Mouse (Mus musculus) CH12.LX (cell line): ENCODE measurements around the gene Rem2. TPM values are rescaled to one million over a fixed set of nuclear protein-coding genes. Genes with fewer than 3 reads are reported as not detected.
A peak's percentile ranks its signal among the peaks of the same experiment; 100 is the strongest.

Source experiments
- DNase-seq: peaks from one replicate; pipeline ENCODE4 v3.0.0-alpha.2; 2013; ENCODE audit errors: extremely low read depth
- H3K27ac ChIP-seq: 2 replicates; pipeline ENCODE4 v1.5.1; 2012; ENCODE audit warnings: low read depth, mild to moderate bottlenecking, control low read depth, moderate library complexity; ENCODE audit not compliant: insufficient read depth
- H3K27me3 ChIP-seq: replicated peaks from 2 replicates; pipeline ENCODE3; 2012; ENCODE audit warnings: inconsistent platforms
- H3K36me3 ChIP-seq, 2 experiments: replicated peaks in 1 of 2; 2 replicates each; pipeline versions ENCODE3 to v1.6.1; 2012; ENCODE audit warnings: inconsistent platforms in 1 of 2, low read length in 1 of 2, mild to moderate bottlenecking in 1 of 2, mixed read lengths in 1 of 2, moderate library complexity in 1 of 2; ENCODE audit not compliant: control insufficient read depth in 1 of 2, insufficient read depth in 1 of 2
- H3K4me1 ChIP-seq, 2 experiments: 2 replicates each; pipeline ENCODE4 v1.6.1; 2012; ENCODE audit warnings: inconsistent platforms in 1 of 2, moderate library complexity in 1 of 2; ENCODE audit not compliant: insufficient read depth in 2 of 2, control insufficient read depth in 1 of 2
- H3K4me2 ChIP-seq: 2 replicates; pipeline ENCODE4 v1.6.1; 2012; ENCODE audit warnings: low read depth, mild to moderate bottlenecking, control low read depth; ENCODE audit not compliant: poor library complexity, insufficient read depth, severe bottlenecking
- H3K4me3 ChIP-seq, 3 experiments: fragments of 150-350 bp in 1 of 3; sonication (generic) in 1 of 3; replicated peaks in 1 of 3; 2 replicates each; pipeline versions ENCODE3 to v1.5.1; 2011 to 2012; ENCODE audit warnings: low read depth in 2 of 3, low read length in 2 of 3, mild to moderate bottlenecking in 2 of 3, moderate library complexity in 2 of 3, control low read depth in 1 of 3, improper control_type of control experiment in 1 of 3, inconsistent platforms in 1 of 3, mixed read lengths in 1 of 3; ENCODE audit not compliant: poor library complexity in 1 of 3
- H3K79me2 ChIP-seq: replicated peaks from 2 replicates; pipeline ENCODE4 v1.6.1; 2012; ENCODE audit warnings: mild to moderate bottlenecking, moderate library complexity; ENCODE audit not compliant: control insufficient read depth, poor library complexity, insufficient read depth, severe bottlenecking; ENCODE audit errors: extremely low read depth
- H3K9ac ChIP-seq: 2 replicates; pipeline ENCODE4 v1.6.1; 2012; ENCODE audit warnings: low read depth, mild to moderate bottlenecking, control low read depth, moderate library complexity; ENCODE audit not compliant: insufficient read depth
- H3K9me3 ChIP-seq: replicated peaks from 2 replicates; pipeline ENCODE3; 2012; ENCODE audit warnings: low read length, inconsistent platforms, mixed read lengths
- CHD1 ChIP-seq: IDR thresholded peaks from 2 replicates; pipeline ENCODE4 v1.6.1; 2012; ENCODE audit warnings: low read depth, low read length, improper control_type of control experiment, inconsistent platforms
- CTCF ChIP-seq, 2 experiments: IDR thresholded peaks in 1 of 2; conservative IDR thresholded peaks in 1 of 2; 2 replicates each; pipeline ENCODE4 v1.5.1; 2011 to 2012; ENCODE audit warnings: low read depth in 2 of 2, low read length in 2 of 2, improper control_type of control experiment in 1 of 2, inconsistent platforms in 1 of 2, mild to moderate bottlenecking in 1 of 2, moderate library complexity in 1 of 2
- E2F4 ChIP-seq: IDR thresholded peaks from 2 replicates; pipeline ENCODE4 v1.6.1; 2011; ENCODE audit warnings: low read depth, low read length, improper control_type of control experiment; ENCODE audit not compliant: insufficient replicate concordance
- ELF1 ChIP-seq: IDR thresholded peaks from 2 replicates; pipeline ENCODE4 v1.6.1; 2014; ENCODE audit warnings: low read depth, mild to moderate bottlenecking, inconsistent platforms, low read length, improper control_type of control experiment
- JUND ChIP-seq: conservative IDR thresholded peaks from 2 replicates; pipeline ENCODE4 v1.6.1; 2011; ENCODE audit warnings: low read depth, low read length, improper control_type of control experiment
- MAFK ChIP-seq: IDR thresholded peaks from 2 replicates; pipeline ENCODE4 v1.6.1; 2011; ENCODE audit warnings: low read length, improper control_type of control experiment; ENCODE audit not compliant: insufficient replicate concordance
- MAX ChIP-seq: IDR thresholded peaks from 2 replicates; pipeline ENCODE4 v1.6.1; 2011; ENCODE audit warnings: low read length, improper control_type of control experiment
- MEF2A ChIP-seq: IDR thresholded peaks from 2 replicates; pipeline ENCODE4 v1.6.1; 2014; ENCODE audit warnings: low read depth, mild to moderate bottlenecking, inconsistent platforms, low read length, improper control_type of control experiment, borderline replicate concordance
- NRF1 ChIP-seq: IDR thresholded peaks from 2 replicates; pipeline ENCODE4 v1.6.1; 2014; ENCODE audit warnings: low read depth, mild to moderate bottlenecking, inconsistent platforms, low read length, improper control_type of control experiment, moderate library complexity
- POLR2A ChIP-seq: IDR thresholded peaks from 2 replicates; pipeline ENCODE4 v1.6.1; 2011; ENCODE audit warnings: low read depth, mild to moderate bottlenecking, improper control_type of control experiment, low read length
- POLR2AphosphoS2 ChIP-seq: IDR thresholded peaks from 2 replicates; pipeline ENCODE4 v1.6.1; 2011; ENCODE audit warnings: low read depth, low read length, improper control_type of control experiment
- RAD21 ChIP-seq: IDR thresholded peaks from 2 replicates; pipeline ENCODE4 v1.6.1; 2011; ENCODE audit warnings: low read depth, mild to moderate bottlenecking, low read length, improper control_type of control experiment, moderate library complexity
- RCOR1 ChIP-seq: conservative IDR thresholded peaks from 2 replicates; pipeline ENCODE4 v1.6.1; 2012; ENCODE audit warnings: low read depth, mild to moderate bottlenecking, inconsistent platforms, low read length, improper control_type of control experiment
- SIN3A ChIP-seq: IDR thresholded peaks from 2 replicates; pipeline ENCODE4 v1.6.1; 2012; ENCODE audit warnings: low read length, improper control_type of control experiment, inconsistent platforms
- SMC3 ChIP-seq: IDR thresholded peaks from 2 replicates; pipeline ENCODE4 v1.6.1; 2011; ENCODE audit warnings: low read depth, low read length, improper control_type of control experiment
- TBP ChIP-seq: conservative IDR thresholded peaks from 2 replicates; pipeline ENCODE4 v1.6.1; 2011; ENCODE audit warnings: low read depth, low read length, improper control_type of control experiment
- USF1 ChIP-seq: IDR thresholded peaks from 2 replicates; pipeline ENCODE4 v1.6.1; 2014; ENCODE audit warnings: low read depth, mild to moderate bottlenecking, inconsistent platforms, low read length, improper control_type of control experiment
- ZKSCAN1 ChIP-seq: IDR thresholded peaks from 2 replicates; pipeline ENCODE4 v1.6.1; 2012; ENCODE audit warnings: low read depth, inconsistent platforms, low read length, improper control_type of control experiment, borderline replicate concordance
- ZNF384 ChIP-seq: IDR thresholded peaks from 2 replicates; pipeline ENCODE4 v1.6.1; 2012; ENCODE audit warnings: low read depth, low read length, improper control_type of control experiment, inconsistent platforms
- dilution Hi-C: fragments of 300-500 bp; cut with MboI; formaldehyde crosslinking; loops from 2 replicates; pipeline ENCODE4 v1.14.3; 2020; ENCODE audit warnings: low sequenced_read_pairs; ENCODE audit not compliant: extremely low pct_unique_long_range_greater_than_20kb, extremely low pct_ligation_motif_present
- in situ Hi-C: fragments of 300-500 bp; cut with MboI; formaldehyde crosslinking; loops from 3 replicates; pipeline ENCODE4 v1.14.3; 2019; ENCODE audit warnings: low sequenced_read_pairs, low pct_ligation_motif_present, low pct_unique_long_range_greater_than_20kb, mixed read lengths
- polyA plus RNA-seq: library from polyadenylated mRNA; unstranded; fragments of >175 nt; gene quantifications from 2 replicates; pipeline ENCODE4 v1.2.1, GENCODE M21; 2012; ENCODE audit warnings: low read depth; ENCODE audit not compliant: insufficient read length
- total RNA-seq, 2 experiments: library from RNA; depleted of rRNA; stranded (reverse); fragments of 300-350 nt in 1 of 2; fragments of >200 nt in 1 of 2; gene quantifications; 2 replicates each; pipeline ENCODE4 v1.2.3; 2012 to 2014

Gene Rem2
- total and polyA plus RNA-seq, 3 experiments, result 0.08 TPM; not detected in 2

DNA sequence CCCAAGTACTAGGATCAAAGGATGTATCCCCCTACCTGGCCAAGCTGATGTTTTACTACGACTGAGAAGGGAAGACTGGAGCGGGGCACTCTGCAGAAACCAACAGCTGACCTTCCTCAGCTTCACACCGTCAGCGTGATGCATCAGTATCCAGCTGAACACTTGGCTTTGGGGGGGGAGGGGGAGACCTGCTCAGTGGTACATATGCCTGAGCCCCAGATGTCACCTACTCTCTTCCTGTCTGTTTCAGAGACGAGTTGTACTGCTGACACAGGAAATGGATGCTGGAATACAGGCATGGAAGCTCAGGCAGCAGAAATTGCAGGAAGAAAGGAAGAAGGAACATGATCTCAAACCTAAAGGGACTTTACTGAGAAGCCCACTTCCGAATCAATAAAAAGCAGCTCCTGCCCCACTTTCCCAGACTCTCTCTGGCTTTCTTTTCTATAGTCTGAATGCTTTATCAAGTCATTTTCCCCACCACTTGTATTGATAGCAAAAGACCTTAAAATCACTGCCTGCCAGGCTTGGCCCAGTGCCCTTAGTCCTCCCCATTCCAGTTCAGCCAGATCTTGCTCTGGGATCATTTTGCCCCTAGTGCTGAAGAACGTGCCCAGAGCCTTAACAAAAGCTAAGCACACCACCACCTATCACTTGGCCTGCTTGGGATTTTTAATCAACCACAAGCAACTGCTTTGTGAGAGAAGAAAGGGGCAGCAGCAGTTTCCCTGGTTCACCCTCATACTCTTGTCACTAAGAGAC, 46.4 kb upstream of the Rem2 start:
- Histone ChIP-seq H3K4me3 (no peak overlapping the region), H3K4me2 (no peak overlapping the region)
- in situ Hi-C loops (loop anchor here (10.0 kb wide), 1 partner anchor 195 kb away; no protein-coding TSS in a partner anchor), dilution Hi-C loops (no loop called here)
- TF ChIP-seq POLR2A, result no peak
- no peak for TF ChIP-seq E2F4
- TF ChIP-seq NRF1, result no peak
- no peak for TF ChIP-seq CHD1
- no peak for TF ChIP-seq RCOR1
- TF ChIP-seq RAD21, result no peak
- no peak for TF ChIP-seq CTCF (conservative IDR thresholded peaks at IDR 0.05 in 1 of 2, IDR thresholded peaks at IDR 0.05 in 1 of 2; ENCODE audit: low read depth in 2 of 2, low read length in 2 of 2)
- no peak for TF ChIP-seq TBP
- TF ChIP-seq MAX, result no peak
- no peak for TF ChIP-seq MEF2A
- TF ChIP-seq JUND, result no peak
- no peak for TF ChIP-seq MAFK
- no peak for TF ChIP-seq ZNF384
- no peak for TF ChIP-seq USF1
- no peak for TF ChIP-seq ELF1
- no peak for TF ChIP-seq ZKSCAN1
- TF ChIP-seq SIN3A, result no peak
- TF ChIP-seq SMC3, result no peak
- TF ChIP-seq, all 38 proteins: peak for 0
- peaks cover 13 to 29% of the 10 kb centered on the region in 2 experiments for H3K36me3 ChIP-seq
- no peak overlapping the region for H3K9ac ChIP-seq
- H3K9me3 ChIP-seq, result no peaks in the 10 kb centered on the region
- no peaks in the 10 kb centered on the region for H3K27me3 ChIP-seq
- H3K4me1 ChIP-seq, result peaks cover 2 to 34% of the 10 kb centered on the region in 2 experiments; a peak in 2 of 4 replicates
- no peaks in the 10 kb centered on the region for H3K79me2 ChIP-seq
- no peak for DNase-seq
- no peak overlapping the region for H3K27ac ChIP-seq

GRCm38 (mm10) chr14:54430406-54431145, 45.3 kb upstream of the Rem2 start:
- no peak for DNase-seq
- H3K4me1 ChIP-seq, result peaks cover 8 to 36% of the 10 kb centered on the region in 2 experiments
- in situ Hi-C loops, result loop anchor here (10.0 kb wide), 1 partner anchor 196 kb away; no protein-coding TSS in a partner anchor

More at GRCm38 (mm10) chr14:54430406-54431145, 45.3 kb upstream of the Rem2 start:
- Histone ChIP-seq H3K9ac (no peak overlapping the region), H3K4me2 (no peak overlapping the region), H3K4me3 (no peak overlapping the region)
- dilution Hi-C loops, result no loop called here
- peak; percentile 23; the same call in 1 of the 2 replicates for TF ChIP-seq POLR2AphosphoS2
- TF ChIP-seq CTCF (conservative IDR thresholded peaks at IDR 0.05 in 1 of 2, IDR thresholded peaks at IDR 0.05 in 1 of 2; ENCODE audit: low read depth in 2 of 2, low read length in 2 of 2), result no peak
- TF ChIP-seq, all 38 proteins: peak for 1
- H3K9me3 ChIP-seq, result no peaks in the 10 kb centered on the region
- H3K79me2 ChIP-seq, result no peaks in the 10 kb centered on the region
- peaks cover 13 to 29% of the 10 kb centered on the region in 2 experiments for H3K36me3 ChIP-seq
- H3K27ac ChIP-seq, result no peak overlapping the region
- no peaks in the 10 kb centered on the region for H3K27me3 ChIP-seq
